Mouse (Mus musculus) testis, postnatal 10 days (tissue): ENCODE measurements around the gene Wt1.

Experiments
- DNase-seq: peaks from one replicate; pipeline ENCODE4 v3.0.0; 2021; ENCODE audit warnings: low spot score

The Wt1 gene

DNA sequence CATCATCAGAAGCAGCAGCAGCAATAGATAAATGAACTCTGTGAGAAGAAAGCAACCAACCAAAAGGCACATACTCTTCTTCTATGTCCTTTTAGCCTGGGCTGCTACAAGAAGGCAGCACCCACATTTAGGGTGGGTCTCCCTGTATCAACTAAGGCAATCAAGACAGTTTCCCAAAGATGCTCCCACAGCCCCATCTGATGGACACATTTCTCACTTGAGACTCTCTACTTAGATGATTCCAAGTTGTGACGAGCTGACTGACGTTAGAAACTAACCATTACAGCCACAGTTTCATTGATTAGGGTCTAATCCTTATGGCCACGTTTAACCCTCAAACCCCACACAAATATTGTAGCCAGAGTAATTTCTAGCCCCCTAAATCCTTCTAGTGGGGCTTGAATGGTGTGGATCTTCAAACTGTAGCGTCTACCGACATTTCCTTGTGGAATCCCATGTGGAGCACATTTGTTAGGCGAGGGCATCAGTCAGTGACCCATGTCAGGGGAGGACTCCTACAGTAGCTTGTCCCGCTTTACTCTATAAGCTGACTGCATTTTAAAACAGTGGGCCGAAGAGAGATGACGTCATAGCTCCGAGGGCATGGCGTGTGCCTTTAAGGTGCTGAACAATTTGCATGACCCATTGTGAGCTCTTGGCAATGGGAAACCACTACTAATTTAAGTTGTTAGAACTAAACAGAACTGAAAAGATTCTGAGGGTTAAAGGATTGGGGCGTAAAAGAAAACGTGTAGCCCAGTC lies 59.6 kb downstream of the Wt1 start:
- DNase-seq: no peak

DNA sequence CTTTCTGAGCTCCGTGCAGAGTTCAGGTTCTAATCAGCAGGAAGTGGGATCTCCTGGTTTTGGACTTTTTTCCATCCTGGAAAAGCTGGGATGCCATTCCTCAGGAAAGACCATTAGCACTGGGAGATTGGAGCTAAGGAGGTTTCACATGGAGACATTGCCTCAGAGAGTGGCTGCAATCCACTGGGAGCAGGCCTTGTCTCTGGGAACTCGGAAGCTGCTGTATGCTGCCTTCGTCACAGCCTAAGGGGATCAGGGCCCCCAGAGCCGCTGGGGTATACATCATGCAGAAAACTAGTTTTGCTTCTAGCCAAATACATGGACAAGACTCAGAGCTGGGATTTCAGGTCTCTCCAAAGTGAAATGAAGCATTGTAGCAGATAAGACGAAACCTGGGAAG lies 60.3 kb downstream of the Wt1 start:
- DNase-seq: no peak

DNA sequence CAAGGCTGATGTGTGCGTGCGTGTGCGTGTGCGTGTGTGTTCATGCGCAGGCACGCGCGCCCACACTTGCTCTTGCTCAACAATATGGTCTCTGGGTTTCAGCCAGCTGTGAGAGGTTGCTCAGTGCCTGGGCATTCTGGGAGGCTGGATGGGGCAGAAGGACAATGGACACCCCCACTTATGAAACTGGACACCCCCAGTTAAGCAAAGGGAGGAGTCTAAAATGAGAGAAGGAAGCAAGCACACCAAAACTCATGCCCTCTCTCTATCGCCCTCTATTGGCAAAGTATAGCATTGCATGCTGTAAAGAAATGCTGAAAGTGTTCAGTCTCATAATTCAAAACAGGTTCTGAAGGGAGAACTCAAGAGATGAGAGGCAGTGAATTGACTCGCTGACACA lies 61.9 kb downstream of the Wt1 start:
- DNase-seq: no peak

DNA sequence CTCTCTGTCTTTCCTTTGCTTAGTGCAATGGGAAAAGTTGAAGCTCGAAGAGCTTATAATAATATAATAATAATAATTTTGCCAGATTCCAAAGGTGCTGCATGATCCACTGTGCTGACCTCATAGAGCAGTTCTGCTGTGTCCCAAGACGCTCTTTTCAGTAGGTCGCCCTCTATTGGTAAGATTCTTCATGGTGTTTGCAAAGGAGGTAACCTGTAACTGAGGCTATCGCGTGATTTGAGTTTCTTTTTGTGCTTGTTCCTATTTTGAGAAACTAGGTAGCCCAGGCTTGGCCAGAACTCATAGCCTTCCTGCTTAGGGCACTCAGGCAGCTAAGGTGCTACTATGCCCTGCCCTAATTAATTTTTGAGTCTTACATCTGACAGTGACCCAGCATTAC lies 63.0 kb downstream of the Wt1 start:
- DNase-seq: no peak

DNA sequence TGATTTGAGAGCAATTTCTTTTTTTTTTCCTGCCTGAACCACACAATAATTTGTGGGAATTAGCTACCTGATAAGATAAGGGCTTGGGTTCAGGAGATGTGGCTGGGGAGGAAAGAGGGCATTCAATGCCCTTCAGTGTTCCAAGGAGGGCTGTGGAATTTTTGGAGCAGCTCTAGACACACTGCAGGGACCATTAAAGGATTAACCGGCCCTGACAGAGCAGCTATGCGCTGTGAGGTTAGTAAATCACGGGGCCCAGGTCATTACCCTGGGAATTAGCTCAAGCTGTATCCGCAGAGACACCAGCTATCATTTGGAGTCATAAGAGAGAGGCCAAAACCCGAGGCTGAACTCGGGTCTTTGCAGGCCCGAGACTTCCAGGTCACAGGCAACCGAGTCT lies 73.8 kb downstream of the Wt1 start:
- no peak for DNase-seq

DNA sequence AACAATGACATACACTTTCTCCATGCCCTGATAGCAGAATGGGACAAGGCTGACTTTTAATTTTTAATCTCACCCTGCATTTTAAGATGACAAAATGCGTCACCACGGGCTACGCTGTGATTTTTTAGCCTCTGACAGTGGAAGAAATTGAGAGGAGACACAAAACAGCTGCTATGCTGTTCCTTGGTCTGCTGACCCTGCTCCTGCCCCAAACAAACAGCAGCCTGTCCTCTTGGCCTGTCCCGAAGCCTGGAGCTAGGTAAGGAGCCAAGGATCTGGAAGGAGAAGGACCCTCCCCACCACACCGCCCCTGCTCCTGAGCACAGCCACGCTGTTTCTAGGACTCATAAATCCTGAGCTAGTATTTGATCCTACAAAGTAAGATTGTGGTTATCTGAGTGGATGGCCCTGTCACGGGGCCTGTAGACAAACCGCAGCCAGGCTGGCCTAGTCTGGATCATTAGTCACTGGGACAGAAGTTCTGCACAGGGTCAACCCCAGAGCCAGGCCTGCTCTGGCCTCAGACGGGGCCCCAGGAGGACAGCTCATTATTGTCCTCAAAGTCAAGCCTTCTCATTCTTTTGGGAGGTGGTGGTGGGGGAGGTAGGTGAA lies 80.3 kb downstream of the Wt1 start:
- no peak for DNase-seq

DNA sequence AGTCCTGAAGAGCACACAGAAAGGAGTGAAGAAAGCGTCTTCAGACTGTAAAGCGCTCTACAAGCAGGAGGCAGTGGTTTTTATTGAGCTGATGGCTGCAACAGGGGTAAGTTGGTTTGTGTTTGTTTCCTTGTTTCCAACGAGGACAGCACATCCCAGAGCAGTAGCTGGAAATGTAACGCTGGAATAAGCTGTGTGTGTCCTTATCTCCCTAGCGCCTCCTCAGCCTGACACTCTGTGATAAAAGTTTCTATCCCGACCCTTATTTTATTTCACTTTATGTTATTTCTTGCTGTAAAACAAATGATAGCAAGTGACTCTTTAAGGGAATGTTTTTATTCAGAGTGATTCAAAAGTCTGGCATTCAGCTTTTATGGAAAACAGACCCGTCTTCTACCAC lies 86.5 kb downstream of the Wt1 start:
- no peak for DNase-seq

DNA sequence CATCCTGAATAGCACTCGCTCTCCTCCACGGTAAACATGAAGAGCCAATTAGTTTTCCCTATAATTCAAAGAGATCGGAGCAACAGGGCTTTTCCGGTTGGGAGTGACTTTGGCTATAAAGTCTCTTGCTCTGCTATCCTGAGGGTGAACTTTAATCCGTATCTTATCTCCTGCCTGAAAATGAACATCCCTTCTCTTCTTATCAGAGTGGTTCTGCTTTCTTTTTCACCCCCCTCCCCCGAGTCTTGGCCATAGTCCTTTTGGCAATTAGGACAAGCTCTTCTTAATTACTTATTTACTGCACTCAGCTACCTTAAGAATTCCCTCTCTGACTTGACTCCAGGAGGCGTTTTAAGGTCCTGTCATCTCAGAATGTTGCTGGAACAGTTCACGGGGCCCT lies 89.6 kb downstream of the Wt1 start:
- DNase-seq: no peak

DNA sequence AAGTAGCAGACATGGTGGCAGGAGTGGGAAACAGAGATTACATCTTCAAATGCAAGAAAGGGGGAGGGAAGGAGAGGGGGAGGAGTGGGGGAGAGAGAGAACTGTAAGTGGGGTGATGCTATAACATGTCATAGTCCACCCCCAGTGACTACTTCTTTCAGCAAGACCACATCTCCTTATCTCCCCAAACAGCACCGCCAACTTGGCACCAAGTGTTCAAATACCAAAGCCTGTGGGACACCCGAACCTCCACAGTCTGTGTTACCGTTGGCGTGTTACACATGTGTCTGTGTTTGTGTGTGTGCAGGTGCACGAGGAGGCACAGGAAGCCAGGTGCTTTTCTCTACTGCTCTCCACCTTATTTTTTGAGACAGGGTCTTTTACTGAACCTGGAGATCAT lies 92.9 kb downstream of the Wt1 start:
- DNase-seq: no peak

DNA sequence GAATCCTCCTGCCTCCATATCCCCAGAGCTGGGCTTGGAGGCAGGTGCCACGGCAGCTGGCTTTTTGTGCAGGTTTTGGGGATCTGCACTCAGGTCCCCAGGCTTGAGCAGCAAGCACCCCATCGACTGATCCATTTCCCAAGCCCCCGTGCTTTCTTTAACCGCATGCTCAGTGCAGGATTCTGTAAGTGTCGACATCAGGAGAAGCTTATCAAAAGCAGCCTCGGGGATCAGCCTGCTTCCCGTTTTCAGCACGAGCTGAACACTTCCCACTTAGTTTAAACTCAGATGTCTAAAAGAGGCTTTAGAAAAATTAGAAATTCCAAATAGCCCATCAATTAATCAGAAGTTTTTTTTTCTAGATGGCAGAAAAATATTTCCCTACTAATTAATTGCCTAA lies 93.3 kb downstream of the Wt1 start:
- no peak for DNase-seq

DNA sequence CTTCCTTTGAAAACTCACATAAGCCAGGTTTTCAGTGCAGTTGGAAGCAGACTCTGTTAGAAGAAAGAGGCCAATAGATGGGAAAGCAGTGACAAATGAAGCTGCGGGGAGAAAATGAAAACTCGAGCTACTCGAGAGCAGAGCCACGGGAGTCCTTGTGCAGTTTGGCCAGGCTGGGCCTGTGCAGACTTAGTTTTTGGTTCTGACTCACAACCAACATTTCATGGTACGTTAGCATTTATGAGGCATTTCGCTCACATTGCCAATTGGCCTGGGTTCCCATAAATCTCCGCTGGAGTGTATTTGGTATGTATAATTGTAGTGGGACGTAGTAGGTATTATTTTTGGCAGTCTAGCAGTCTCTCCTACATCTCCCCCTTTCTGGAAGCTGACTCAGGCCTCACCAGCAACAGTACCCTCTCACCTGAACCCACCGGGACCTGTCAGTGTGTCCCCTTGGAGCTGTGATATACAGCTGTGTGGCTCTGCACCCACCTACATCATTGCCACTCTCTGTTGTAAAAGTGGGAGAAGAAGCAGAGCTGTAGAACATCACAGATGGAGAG lies 94.5 kb downstream of the Wt1 start:
- no peak for DNase-seq
